Mouse (Mus musculus): ENCODE results near the gene Olfr806. TPM values are rescaled to one million over a fixed set of nuclear protein-coding genes. Genes with fewer than 3 reads are reported as not detected.

The Olfr806 gene
- total RNA-seq (2022): not detected

GRCm38 (mm10) chr10:129741821-129742220 is at the start of gene Olfr806:
Olfr806 (minus strand) TSS chr10:129741921.
- no peak for DNase-seq

GRCm38 (mm10) chr10:129778123-129778522 is 36.4 kb upstream of the Olfr806 start:
- DNase-seq: no peak

- DNase-seq: no peak
These were observed 32.6 kb upstream of the Olfr806 start, which contains the start of gene Olfr809 for GRCm38 (mm10) chr10:129774338-129774737. Olfr809 (plus strand) TSS chr10:129774638.

GRCm38 (mm10) chr10:129765182-129765581 is 23.5 kb upstream of the Olfr806 start, which contains the start of gene Olfr808:
Olfr808 (plus strand) TSS chr10:129765482.
- DNase-seq: no peak

GRCm38 (mm10) chr10:129757693-129758092 is 16.0 kb upstream of the Olfr806 start, which contains the start of gene Olfr807:
Olfr807 (minus strand) TSS chr10:129757793.
- DNase-seq: no peak

GRCm38 (mm10) chr10:129729275-129729674 is 12.4 kb downstream of the Olfr806 start, which contains the start of gene Olfr805:
Olfr805 (minus strand) TSS chr10:129729375.
- no peak for DNase-seq

GRCm38 (mm10) chr10:129702910-129703309 is 38.8 kb downstream of the Olfr806 start, which contains the start of gene Olfr804:
Olfr804 (plus strand) TSS chr10:129703210.
- no peak for DNase-seq

- no peak for DNase-seq
These were observed 47.5 kb downstream of the Olfr806 start, which contains the start of gene Olfr803 for GRCm38 (mm10) chr10:129694186-129694585. Olfr803 (minus strand) TSS chr10:129694286.

- DNase-seq: no peak
These were observed 53.7 kb downstream of the Olfr806 start, which contains the start of gene Olfr802 for GRCm38 (mm10) chr10:129688069-129688468. Olfr802 (minus strand) TSS chr10:129688169.

Small RNA genes lying within 50 kb of the gene (microRNA-seq; reads per million reads assigned to microRNA genes)
- gene Gm24485: 0 reads per million in 2 experiments

Other genes starting within 250 kb of the Olfr806 start
- not detected for gene Olfr790, start 243.4 kb downstream of the Olfr806 start, total RNA-seq (2022)
- not detected for gene Olfr791, start 220.1 kb downstream of the Olfr806 start, total RNA-seq (2022)
- not detected for gene Olfr792, start 202.8 kb downstream of the Olfr806 start, total RNA-seq (2022)
- not detected for gene Olfr794, start 174.3 kb downstream of the Olfr806 start, total RNA-seq (2022)
- not detected for gene Olfr796, start 129.4 kb downstream of the Olfr806 start, total RNA-seq (2022)
- gene Olfr798, start 114.0 kb downstream of the Olfr806 start, total RNA-seq (2022): not detected
- not detected for gene Olfr799, start 104.4 kb downstream of the Olfr806 start, total RNA-seq (2022)
- gene Olfr800, start 84.2 kb downstream of the Olfr806 start, total RNA-seq (2022): not detected
- not detected for gene Olfr801, start 68.1 kb downstream of the Olfr806 start, total RNA-seq (2022)
- not detected for gene Olfr802, start 53.8 kb downstream of the Olfr806 start, total RNA-seq (2022)
- not detected for gene Olfr803, start 47.6 kb downstream of the Olfr806 start, total RNA-seq (2022)
- not detected for gene Olfr804, start 38.7 kb downstream of the Olfr806 start, total RNA-seq (2022)
- not detected for gene Olfr805, start 12.5 kb downstream of the Olfr806 start, total RNA-seq (2022)
- gene Olfr807, start 15.9 kb upstream of the Olfr806 start, total RNA-seq (2022): not detected
- not detected for gene Olfr808, start 23.6 kb upstream of the Olfr806 start, total RNA-seq (2022)
- not detected for gene Olfr809, start 32.7 kb upstream of the Olfr806 start, total RNA-seq (2022)
- not detected for gene Olfr810, start 53.0 kb upstream of the Olfr806 start, total RNA-seq (2022)
- not detected for gene Olfr811, start 62.5 kb upstream of the Olfr806 start, total RNA-seq (2022)
- not detected for gene Olfr812, start 104.2 kb upstream of the Olfr806 start, total RNA-seq (2022)
- gene Olfr813, start 113.4 kb upstream of the Olfr806 start, total RNA-seq (2022): not detected
- not detected for gene Olfr814, start 137.9 kb upstream of the Olfr806 start, total RNA-seq (2022)
- gene Olfr815, start 163.9 kb upstream of the Olfr806 start, total RNA-seq (2022): under 1 TPM in 1 of 4 experiments, not detected in 3; 0.32 TPM
- gene Olfr816, start 173.7 kb upstream of the Olfr806 start, total RNA-seq (2022): not detected
- not detected for gene Olfr818, start 207.2 kb upstream of the Olfr806 start, total RNA-seq (2022)
- gene Olfr819, start 225.3 kb upstream of the Olfr806 start, total RNA-seq (2022): not detected
- gene Olfr247, start 234.2 kb upstream of the Olfr806 start, total RNA-seq (2022): not detected
- gene Gm10310, start 243.1 kb upstream of the Olfr806 start, total RNA-seq (2022): not detected

Data from adrenal gland, adult 8-10 months (tissue).